Mouse (Mus musculus): ENCODE measurements around the gene Krt9.

DNA sequence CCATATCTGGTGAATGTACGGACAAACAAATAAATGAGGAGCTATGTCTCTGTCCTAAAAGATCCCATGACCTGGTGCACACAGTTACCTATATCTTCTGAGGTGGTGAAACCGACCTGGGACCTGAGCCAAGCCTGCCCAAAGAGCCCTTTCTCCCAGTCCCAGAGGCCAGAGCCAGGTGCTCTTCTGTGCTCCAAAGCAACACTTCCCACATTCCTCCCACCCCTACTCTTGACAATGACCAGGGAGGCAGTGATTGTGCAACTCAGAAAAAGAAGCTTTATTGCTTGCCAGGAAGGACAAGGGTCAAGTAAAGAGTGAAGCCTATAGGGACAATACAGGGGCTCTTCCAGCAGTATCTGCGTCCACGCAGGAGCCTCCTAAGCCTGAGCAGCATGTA lies 9.9 kb upstream of the Krt9 start:
- no peak for TF ChIP-seq POLR2A (IDR thresholded peaks at IDR 0.05; ENCODE audit: low read depth, low read length)
- no peak for TF ChIP-seq CTCF (IDR thresholded peaks at IDR 0.05; ENCODE audit: extremely low read depth, insufficient read length, insufficient replicate concordance, low read depth, low read length)
